Mouse (Mus musculus) megakaryocyte, embryonic 14.5 days (primary cell): ENCODE results near the gene Myoc.

Experiments used
- FLI1 ChIP-seq: IDR thresholded peaks from 2 replicates; pipeline ENCODE4 v1.6.1; 2012; ENCODE audit warnings: low read length, inconsistent platforms, mixed read lengths
- GATA1 ChIP-seq: IDR thresholded peaks from 3 replicates; pipeline ENCODE4 v1.6.1; 2012; ENCODE audit warnings: mixed read lengths, low read length, inconsistent platforms, borderline replicate concordance

- TF ChIP-seq GATA1 (no peak), FLI1 (no peak)
Observed at GRCm38 (mm10) chr1:162615511-162615910, 23.4 kb upstream of the Myoc start.
